Mouse (Mus musculus): ENCODE data around the gene Rcan3. TPM values are rescaled to one million over a fixed set of nuclear protein-coding genes. Genes with fewer than 3 reads are reported as not detected.

The Rcan3 gene
- polyA plus RNA-seq, 1 experiment from 2014 or later: 12.6 TPM

DNA sequence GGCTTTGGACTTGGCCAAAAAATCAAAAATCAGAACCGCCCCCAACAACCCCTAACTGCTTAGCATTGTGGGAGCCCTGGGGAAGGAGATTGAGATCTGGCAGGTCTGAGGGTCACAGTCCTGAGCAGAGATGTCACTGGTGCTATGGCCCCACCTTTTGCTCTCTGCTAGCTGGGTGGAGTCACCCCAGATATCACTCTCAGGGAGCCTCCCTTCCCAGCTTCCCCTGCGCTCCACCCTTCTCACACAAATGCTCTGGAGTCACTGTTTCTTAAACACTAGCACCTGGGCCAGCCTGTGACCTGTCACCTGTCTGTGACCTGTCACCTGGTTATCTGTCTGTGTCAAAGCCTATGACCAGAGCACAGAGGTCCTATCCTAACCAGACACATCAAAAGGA lies 28.7 kb downstream of the Rcan3 start:
- WGBS: 94% methylated on average over 2 of the region's 2 CpGs
- H3K36me3 ChIP-seq (ENCODE audit: insufficient read depth, low read length): no peaks in the 10 kb centered on the region
- TF ChIP-seq EP300 (IDR thresholded peaks at IDR 0.05) (no peak), CTCF (IDR thresholded peaks at IDR 0.05) (no peak)
- H3K9me3 ChIP-seq (ENCODE audit: low read length): no peaks in the 10 kb centered on the region
- ATAC-seq: no peak
- DNase-seq (ENCODE audit: low spot score): no peak
- no peak overlapping the region for H3K27ac ChIP-seq (ENCODE audit: low read length)
- no peaks in the 10 kb centered on the region for H3K27me3 ChIP-seq (replicated peaks; ENCODE audit: insufficient read depth, low read length)
- no peak overlapping the region for H3K4me2 ChIP-seq (replicated peaks; ENCODE audit: low read depth, low read length)
- H3K9ac ChIP-seq (replicated peaks; ENCODE audit: low read depth): no peak overlapping the region
- H3K4me1 ChIP-seq (ENCODE audit: insufficient read depth, low read depth, low read length): no peaks in the 10 kb centered on the region
- no peak overlapping the region for H3K4me3 ChIP-seq (ENCODE audit: low read depth, low read length)

DNA sequence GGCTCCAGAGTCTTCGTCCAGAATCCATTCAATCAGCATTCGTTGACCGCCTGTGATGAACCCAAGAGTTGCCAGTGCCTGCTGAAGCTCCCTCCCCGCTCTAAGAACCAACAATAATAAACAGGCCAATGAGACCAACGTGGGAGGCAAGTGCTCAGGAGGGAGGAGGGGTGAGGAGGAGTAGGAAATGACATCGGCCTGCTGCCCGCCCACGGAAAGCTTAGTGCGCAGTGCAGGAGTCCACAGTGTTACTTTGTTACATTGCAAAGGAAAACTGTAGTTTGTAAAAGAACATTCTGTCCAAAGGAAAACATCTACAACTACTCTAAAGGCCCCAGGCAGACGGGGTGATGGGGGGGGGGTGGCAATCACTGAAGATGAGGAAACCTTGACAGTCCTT lies 29.6 kb downstream of the Rcan3 start:
- Histone ChIP-seq H3K9me3 (ENCODE audit: low read length) (no peaks in the 10 kb centered on the region), H3K36me3 (ENCODE audit: insufficient read depth, low read length) (no peaks in the 10 kb centered on the region), H3K4me2 (replicated peaks; ENCODE audit: low read depth, low read length) (no peak overlapping the region), H3K27me3 (replicated peaks; ENCODE audit: insufficient read depth, low read length) (no peaks in the 10 kb centered on the region), H3K27ac (ENCODE audit: low read length) (no peak overlapping the region), H3K4me1 (ENCODE audit: insufficient read depth, low read depth, low read length) (no peaks in the 10 kb centered on the region), H3K9ac (replicated peaks; ENCODE audit: low read depth) (no peak overlapping the region), H3K4me3 (ENCODE audit: low read depth, low read length) (no peak overlapping the region)
- DNase-seq (ENCODE audit: low spot score) (no peak), ATAC-seq (no peak)
- TF ChIP-seq EP300 (IDR thresholded peaks at IDR 0.05): no peak
- TF ChIP-seq CTCF (IDR thresholded peaks at IDR 0.05): no peak
- WGBS: 71% methylated on average over 10 of the region's 10 CpGs

DNA sequence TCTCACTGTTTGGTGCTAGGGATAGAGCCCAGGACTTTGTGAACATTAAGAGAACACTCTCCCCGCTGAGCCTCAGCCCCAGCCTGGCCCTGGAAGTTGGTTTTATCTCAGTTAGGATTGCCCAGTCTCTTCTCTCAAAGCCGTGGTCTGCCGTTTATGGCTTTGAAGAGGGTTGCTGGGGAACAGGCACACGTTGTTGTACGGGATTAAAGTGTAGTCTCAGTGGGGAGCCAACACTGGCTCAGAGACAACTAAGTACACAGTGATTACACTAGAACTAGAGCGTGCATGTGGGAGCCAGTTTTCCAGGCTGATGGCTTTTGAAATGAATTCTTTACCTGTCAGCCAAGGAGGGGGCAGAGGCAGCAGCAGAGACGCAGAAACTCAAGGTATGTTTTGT lies 31.8 kb downstream of the Rcan3 start:
- WGBS: 28% methylated on average over 7 of the region's 7 CpGs
- H3K9me3 ChIP-seq (ENCODE audit: low read length): no peaks in the 10 kb centered on the region
- peaks cover 9% of the 10 kb centered on the region; the same call in 1 of the 2 replicates for H3K4me1 ChIP-seq (ENCODE audit: insufficient read depth, low read depth, low read length)
- H3K36me3 ChIP-seq (ENCODE audit: insufficient read depth, low read length): no peaks in the 10 kb centered on the region
- 0 out of 2 replicates have a peak, but pooled peaks cover 6% of the 10 kb centered on the region for H3K27me3 ChIP-seq (replicated peaks; ENCODE audit: insufficient read depth, low read length)
- no peak overlapping the region for H3K9ac ChIP-seq (replicated peaks; ENCODE audit: low read depth)
- no peak overlapping the region for H3K27ac ChIP-seq (ENCODE audit: low read length)
- H3K4me2 ChIP-seq (replicated peaks; ENCODE audit: low read depth, low read length): no peak overlapping the region
- H3K4me3 ChIP-seq (ENCODE audit: low read depth, low read length): no peak overlapping the region
- ATAC-seq (no peak), DNase-seq (ENCODE audit: low spot score) (no peak)
- TF ChIP-seq EP300 (IDR thresholded peaks at IDR 0.05) (no peak), CTCF (IDR thresholded peaks at IDR 0.05) (no peak)

DNA sequence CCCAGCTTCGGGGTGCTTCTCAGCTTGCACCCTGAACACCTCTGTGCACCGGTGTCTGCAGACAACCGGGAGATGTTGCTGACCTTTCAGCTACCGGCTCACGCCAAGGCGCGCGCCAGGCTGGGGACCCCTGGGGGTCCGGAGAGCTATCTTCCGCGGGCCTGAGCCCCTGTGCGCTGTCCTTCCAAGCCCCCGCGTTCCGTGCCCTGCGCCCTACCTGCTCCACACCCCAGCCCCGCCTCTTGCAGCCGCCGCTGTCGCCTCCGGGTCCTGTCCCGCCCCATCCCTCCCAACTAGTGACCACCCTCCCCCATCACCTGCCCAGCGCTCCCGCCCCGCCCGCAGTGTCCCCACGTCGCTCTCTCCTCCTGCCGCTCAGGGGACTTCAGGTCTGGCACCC lies 35.7 kb downstream of the Rcan3 start, which contains the start of gene Ncmap:
Ncmap (minus strand) TSS at position 237 of the 400 bp plus-strand sequence.
- no peak within 1 kb of the TSS for H3K27ac ChIP-seq (ENCODE audit: low read length)
- WGBS: 1% methylated on average over 27 of the region's 29 CpGs
- no peaks in the 10 kb centered on the region for H3K9me3 ChIP-seq (ENCODE audit: low read length)
- H3K36me3 ChIP-seq (ENCODE audit: insufficient read depth, low read length): no peaks in the 10 kb centered on the region
- no peak within 1 kb of the TSS for H3K9ac ChIP-seq (replicated peaks; ENCODE audit: low read depth)
- H3K4me3 ChIP-seq (ENCODE audit: low read depth, low read length): peak within 1 kb of the TSS; percentile 31
- TF ChIP-seq CTCF (IDR thresholded peaks at IDR 0.05) (no peak), EP300 (IDR thresholded peaks at IDR 0.05) (no peak)
- H3K27me3 ChIP-seq (replicated peaks; ENCODE audit: insufficient read depth, low read length): 0 out of 2 replicates have a peak, but pooled peaks cover 6% of the 10 kb centered on the region
- DNase-seq (ENCODE audit: low spot score): no peak
- peak within 1 kb of the TSS; percentile 65 for H3K4me2 ChIP-seq (replicated peaks; ENCODE audit: low read depth, low read length)
- peaks cover 9% of the 10 kb centered on the region; the same call in 1 of the 2 replicates for H3K4me1 ChIP-seq (ENCODE audit: insufficient read depth, low read depth, low read length)
- peak; percentile 37 for ATAC-seq

DNA sequence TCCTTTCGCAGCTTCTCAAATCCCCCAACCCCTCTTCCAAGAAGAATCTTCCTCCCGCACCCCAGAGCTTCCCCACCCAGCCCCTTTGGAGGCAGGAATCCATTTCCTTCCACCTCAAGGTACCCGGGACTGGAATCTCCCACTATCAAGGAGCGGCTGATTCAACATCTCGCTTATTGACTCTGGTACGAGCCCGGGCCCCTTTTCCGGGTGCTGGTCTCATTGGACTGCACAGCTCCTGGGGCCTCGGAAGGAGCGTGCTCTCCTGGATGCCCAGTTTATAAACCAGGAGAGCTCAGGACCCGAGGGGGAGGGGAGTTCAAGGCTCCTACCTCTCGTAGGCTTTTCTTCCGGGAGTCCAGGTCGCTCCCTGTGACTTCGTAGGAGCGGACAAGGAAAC lies 36.1 kb downstream of the Rcan3 start:
- ATAC-seq: peak; percentile 35; the same call in 1 of the 2 replicates
- 0 out of 2 replicates have a peak, but pooled peaks cover 6% of the 10 kb centered on the region for H3K27me3 ChIP-seq (replicated peaks; ENCODE audit: insufficient read depth, low read length)
- no peak overlapping the region for H3K27ac ChIP-seq (ENCODE audit: low read length)
- no peak for TF ChIP-seq CTCF (IDR thresholded peaks at IDR 0.05)
- TF ChIP-seq EP300 (IDR thresholded peaks at IDR 0.05): no peak
- 4% methylated on average over 16 of the region's 16 CpGs for WGBS
- peak overlapping the region; percentile 65 for H3K4me2 ChIP-seq (replicated peaks; ENCODE audit: low read depth, low read length)
- DNase-seq (ENCODE audit: low spot score): peak; percentile 15
- H3K4me1 ChIP-seq (ENCODE audit: insufficient read depth, low read depth, low read length): peaks cover 9% of the 10 kb centered on the region; the same call in 1 of the 2 replicates
- H3K4me3 ChIP-seq (ENCODE audit: low read depth, low read length): peak overlapping the region; percentile 31
- H3K36me3 ChIP-seq (ENCODE audit: insufficient read depth, low read length): no peaks in the 10 kb centered on the region
- no peaks in the 10 kb centered on the region for H3K9me3 ChIP-seq (ENCODE audit: low read length)
- H3K9ac ChIP-seq (replicated peaks; ENCODE audit: low read depth): no peak overlapping the region

DNA sequence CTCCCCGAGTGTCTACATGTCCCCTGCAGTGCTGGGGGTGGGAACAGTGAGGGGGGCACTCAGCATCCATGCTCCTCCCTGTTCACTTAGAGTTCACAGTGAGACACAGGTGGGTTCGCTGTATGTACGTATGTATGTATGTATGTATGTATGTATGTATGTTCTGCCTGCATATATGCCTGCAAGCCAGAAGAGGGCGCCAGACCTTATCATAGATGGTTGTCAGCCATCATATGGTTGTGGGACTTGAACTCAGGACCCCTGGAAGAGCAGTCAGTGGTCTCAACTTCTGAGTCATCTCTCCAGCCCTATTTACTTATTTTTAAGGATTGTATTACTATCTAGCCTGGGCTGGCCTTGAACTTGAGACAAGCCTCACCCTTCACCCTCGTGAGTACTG lies 37.4 kb downstream of the Rcan3 start:
- no peaks in the 10 kb centered on the region for H3K9me3 ChIP-seq (ENCODE audit: low read length)
- DNase-seq (ENCODE audit: low spot score): no peak
- ATAC-seq: no peak
- H3K36me3 ChIP-seq (ENCODE audit: insufficient read depth, low read length): no peaks in the 10 kb centered on the region
- 87% methylated on average over 5 of the region's 5 CpGs for WGBS
- H3K4me1 ChIP-seq (ENCODE audit: insufficient read depth, low read depth, low read length): peaks cover 9% of the 10 kb centered on the region; the same call in 1 of the 2 replicates
- H3K27me3 ChIP-seq (replicated peaks; ENCODE audit: insufficient read depth, low read length): 0 out of 2 replicates have a peak, but pooled peaks cover 6% of the 10 kb centered on the region
- H3K4me2 ChIP-seq (replicated peaks; ENCODE audit: low read depth, low read length): no peak overlapping the region
- H3K9ac ChIP-seq (replicated peaks; ENCODE audit: low read depth): no peak overlapping the region
- no peak overlapping the region for H3K4me3 ChIP-seq (ENCODE audit: low read depth, low read length)
- H3K27ac ChIP-seq (ENCODE audit: low read length): no peak overlapping the region
- TF ChIP-seq CTCF (IDR thresholded peaks at IDR 0.05): peak; percentile 27
- TF ChIP-seq EP300 (IDR thresholded peaks at IDR 0.05): no peak
